Mouse (Mus musculus): ENCODE results near the gene Mrps2. TPM values are rescaled to one million over a fixed set of nuclear protein-coding genes. Genes with fewer than 3 reads are reported as not detected.
"Not testable (repeated sequence)": the region's sequence is repeated elsewhere in the genome, so short reads cannot be mapped to it uniquely, and the experiment has no call there.

Mrps2 gene
- polyA plus RNA-seq, 2 experiments: 51.8 to 55.6 TPM

- no peak overlapping the region for H3K4me2 ChIP-seq (replicated peaks; ENCODE audit: low read depth, low read length, severe bottlenecking)
- no peaks in the 10 kb centered on the region for H3K36me3 ChIP-seq (ENCODE audit: control insufficient read depth, insufficient read depth, low read length)
- no peak overlapping the region for H3K9ac ChIP-seq (ENCODE audit: low read depth, low read length, severe bottlenecking)
- H3K27me3 ChIP-seq (ENCODE audit: control insufficient read depth, insufficient read depth, low read length): no peaks in the 10 kb centered on the region
- no peak overlapping the region for H3K27ac ChIP-seq (replicated peaks; ENCODE audit: low read depth, low read length)
- H3K4me3 ChIP-seq (replicated peaks; ENCODE audit: low read length): no peak overlapping the region
- 84% methylated on average over 4 of the region's 4 CpGs for WGBS
- H3K4me1 ChIP-seq (ENCODE audit: control insufficient read depth, insufficient read depth, low read length): no peaks in the 10 kb centered on the region
- ATAC-seq (ENCODE audit: low FRiP score, low read depth) (no peak), DNase-seq (ENCODE audit: low spot score) (no peak)
- H3K9me3 ChIP-seq (ENCODE audit: control insufficient read depth, low read length): no peaks in the 10 kb centered on the region
- TF ChIP-seq POLR2A (IDR thresholded peaks at IDR 0.05; ENCODE audit: borderline replicate concordance, extremely low read depth, insufficient read depth, insufficient read length): no peak
Observed at GRCm38 (mm10) chr2:28498431-28498830, 30.6 kb downstream of the Mrps2 start.

- Histone ChIP-seq H3K4me2 (replicated peaks; ENCODE audit: low read depth, low read length, severe bottlenecking) (no peak overlapping the region), H3K9me3 (ENCODE audit: control insufficient read depth, low read length) (no peaks in the 10 kb centered on the region), H3K9ac (ENCODE audit: low read depth, low read length, severe bottlenecking) (no peak overlapping the region), H3K4me3 (replicated peaks; ENCODE audit: low read length) (no peak overlapping the region), H3K4me1 (ENCODE audit: control insufficient read depth, insufficient read depth, low read length) (no peaks in the 10 kb centered on the region), H3K27ac (replicated peaks; ENCODE audit: low read depth, low read length) (no peak overlapping the region), H3K27me3 (ENCODE audit: control insufficient read depth, insufficient read depth, low read length) (no peaks in the 10 kb centered on the region), H3K36me3 (ENCODE audit: control insufficient read depth, insufficient read depth, low read length) (no peaks in the 10 kb centered on the region)
- no peak for DNase-seq (ENCODE audit: low spot score)
- WGBS: 78% methylated on average over 10 of the region's 10 CpGs
- TF ChIP-seq POLR2A (IDR thresholded peaks at IDR 0.05; ENCODE audit: borderline replicate concordance, extremely low read depth, insufficient read depth, insufficient read length): no peak
- ATAC-seq (ENCODE audit: low FRiP score, low read depth): no peak
Observed at GRCm38 (mm10) chr2:28502987-28503386, 35.1 kb downstream of the Mrps2 start.

GRCm38 (mm10) chr2:28504676-28505075, 36.8 kb downstream of the Mrps2 start:
- H3K27me3 ChIP-seq (ENCODE audit: control insufficient read depth, insufficient read depth, low read length): no peaks in the 10 kb centered on the region
- no peaks in the 10 kb centered on the region for H3K36me3 ChIP-seq (ENCODE audit: control insufficient read depth, insufficient read depth, low read length)
- no peak for ATAC-seq (ENCODE audit: low FRiP score, low read depth)
- no peak for TF ChIP-seq POLR2A (IDR thresholded peaks at IDR 0.05; ENCODE audit: borderline replicate concordance, extremely low read depth, insufficient read depth, insufficient read length)
- DNase-seq (ENCODE audit: low spot score): no peak
- 87% methylated on average over 13 of the region's 13 CpGs for WGBS
- H3K9me3 ChIP-seq (ENCODE audit: control insufficient read depth, low read length): no peaks in the 10 kb centered on the region
- no peak overlapping the region for H3K4me3 ChIP-seq (replicated peaks; ENCODE audit: low read length)
- no peaks in the 10 kb centered on the region for H3K4me1 ChIP-seq (ENCODE audit: control insufficient read depth, insufficient read depth, low read length)
- H3K27ac ChIP-seq (replicated peaks; ENCODE audit: low read depth, low read length): no peak overlapping the region
- H3K4me2 ChIP-seq (replicated peaks; ENCODE audit: low read depth, low read length, severe bottlenecking): no peak overlapping the region
- no peak overlapping the region for H3K9ac ChIP-seq (ENCODE audit: low read depth, low read length, severe bottlenecking)

- 72% methylated on average over 3 of the region's 3 CpGs for WGBS
- no peaks in the 10 kb centered on the region for H3K4me1 ChIP-seq (ENCODE audit: control insufficient read depth, insufficient read depth, low read length)
- H3K9ac ChIP-seq (ENCODE audit: low read depth, low read length, severe bottlenecking): no peak within 1 kb of the TSS
- no peak within 1 kb of the TSS for H3K4me2 ChIP-seq (replicated peaks; ENCODE audit: low read depth, low read length, severe bottlenecking)
- no peak for TF ChIP-seq POLR2A (IDR thresholded peaks at IDR 0.05; ENCODE audit: borderline replicate concordance, extremely low read depth, insufficient read depth, insufficient read length)
- no peaks in the 10 kb centered on the region for H3K9me3 ChIP-seq (ENCODE audit: control insufficient read depth, low read length)
- DNase-seq (ENCODE audit: low spot score) (no peak), ATAC-seq (ENCODE audit: low FRiP score, low read depth) (no peak)
- H3K4me3 ChIP-seq (replicated peaks; ENCODE audit: low read length): no peak within 1 kb of the TSS
- H3K27ac ChIP-seq (replicated peaks; ENCODE audit: low read depth, low read length): no peak within 1 kb of the TSS
- no peaks in the 10 kb centered on the region for H3K27me3 ChIP-seq (ENCODE audit: control insufficient read depth, insufficient read depth, low read length)
- no peaks in the 10 kb centered on the region for H3K36me3 ChIP-seq (ENCODE audit: control insufficient read depth, insufficient read depth, low read length)
Observed at GRCm38 (mm10) chr2:28505795-28506194, 37.9 kb downstream of the Mrps2 start, which contains the start of gene Gm10134. TSS of gene Gm10134 (plus strand) at chr2:28506095.

- H3K4me3 ChIP-seq (replicated peaks; ENCODE audit: low read length): no peak overlapping the region
- no peak overlapping the region for H3K4me2 ChIP-seq (replicated peaks; ENCODE audit: low read depth, low read length, severe bottlenecking)
- 75% methylated on average over 6 of the region's 6 CpGs for WGBS
- DNase-seq (ENCODE audit: low spot score) (no peak), ATAC-seq (ENCODE audit: low FRiP score, low read depth) (no peak)
- no peak overlapping the region for H3K9ac ChIP-seq (ENCODE audit: low read depth, low read length, severe bottlenecking)
- H3K27me3 ChIP-seq (ENCODE audit: control insufficient read depth, insufficient read depth, low read length): no peaks in the 10 kb centered on the region
- H3K27ac ChIP-seq (replicated peaks; ENCODE audit: low read depth, low read length): no peak overlapping the region
- H3K36me3 ChIP-seq (ENCODE audit: control insufficient read depth, insufficient read depth, low read length): no peaks in the 10 kb centered on the region
- H3K4me1 ChIP-seq (ENCODE audit: control insufficient read depth, insufficient read depth, low read length): no peaks in the 10 kb centered on the region
- TF ChIP-seq POLR2A (IDR thresholded peaks at IDR 0.05; ENCODE audit: borderline replicate concordance, extremely low read depth, insufficient read depth, insufficient read length): no peak
- no peaks in the 10 kb centered on the region for H3K9me3 ChIP-seq (ENCODE audit: control insufficient read depth, low read length)
Observed at GRCm38 (mm10) chr2:28506291-28506690, 38.4 kb downstream of the Mrps2 start.

- H3K4me2 ChIP-seq (replicated peaks; ENCODE audit: low read depth, low read length, severe bottlenecking); H3K27ac ChIP-seq (replicated peaks; ENCODE audit: low read depth, low read length); H3K9ac ChIP-seq (ENCODE audit: low read depth, low read length, severe bottlenecking); H3K27me3 ChIP-seq (ENCODE audit: control insufficient read depth, insufficient read depth, low read length); DNase-seq (ENCODE audit: low spot score); H3K9me3 ChIP-seq (ENCODE audit: control insufficient read depth, low read length); H3K4me3 ChIP-seq (replicated peaks; ENCODE audit: low read length); ATAC-seq (ENCODE audit: low FRiP score, low read depth); H3K4me1 ChIP-seq (ENCODE audit: control insufficient read depth, insufficient read depth, low read length); H3K36me3 ChIP-seq (ENCODE audit: control insufficient read depth, insufficient read depth, low read length): not testable (repeated sequence)
- 49% methylated on average over 5 of the region's 5 CpGs for WGBS
Observed at GRCm38 (mm10) chr2:28511600-28511999, 43.7 kb downstream of the Mrps2 start.

Measured in limb, embryonic 14.5 days (tissue).